In the genomic region with DNA sequence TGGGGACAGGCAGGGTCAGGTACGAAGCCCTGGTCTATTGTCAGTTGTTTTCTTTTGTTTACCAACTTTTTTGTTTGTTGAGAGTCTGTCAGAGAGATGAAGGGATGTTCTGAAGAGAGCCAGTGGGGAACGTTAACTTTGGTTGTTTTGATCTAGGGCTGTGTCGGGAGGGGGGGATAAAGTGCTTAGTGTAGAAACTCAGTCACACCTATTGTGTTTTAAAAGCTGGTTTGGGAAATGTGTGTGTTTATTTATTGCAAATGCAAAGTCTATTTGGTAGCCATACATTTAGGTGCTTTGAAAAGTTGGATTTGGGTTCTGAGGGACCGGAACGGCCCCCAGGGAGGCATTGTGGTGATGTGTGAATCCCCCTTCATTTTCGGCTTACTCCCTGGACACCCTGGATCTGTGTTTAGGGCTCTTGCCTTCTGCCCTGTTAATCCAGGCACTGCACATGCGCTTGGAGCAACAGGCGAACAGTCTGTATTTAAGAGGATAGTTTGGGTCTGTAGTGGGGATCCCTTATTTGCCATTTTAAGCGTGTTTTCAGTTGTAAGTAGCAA, we compare ENCODE assay signal across 12 mouse cellular contexts.
DNase-seq lines count a peak whose midpoint lies in the region; ATAC-seq lines count a peak whose summit lies in the region.
"Had no signal": no experiment of that assay in that cellular context is flagged by ENCODE, and none has a peak within 500 bp of the region (broad histone marks: within the 10 kb centered on the region; RNA-seq: fewer than 3 reads in every experiment).

No protein-coding gene starts in this region.

- H3K4me2 ChIP-seq in neural tube, embryonic 11.5 days (ENCODE audit: low read depth), result peak overlapping the region; percentile 14
- H3K4me2 ChIP-seq in limb, embryonic 13.5 days (replicated peaks), result no peak overlapping the region

- peaks cover 5% of the 10 kb centered on the region; the same call in 1 of the 2 replicates for H3K27me3 ChIP-seq in neural tube, embryonic 11.5 days (ENCODE audit: control insufficient read depth, insufficient read depth, low read length)
- H3K27me3 ChIP-seq in limb, embryonic 13.5 days, result peaks cover 45% of the 10 kb centered on the region

- no peak overlapping the region for H3K27ac ChIP-seq in neural tube, embryonic 11.5 days (ENCODE audit: low read depth, low read length)
- no peak overlapping the region for H3K27ac ChIP-seq in limb, embryonic 13.5 days
- H3K27ac ChIP-seq: macrophage had no signal

- peak overlapping the region; percentile 30; the same call in 1 of the 2 replicates for H3K9ac ChIP-seq in neural tube, embryonic 11.5 days (ENCODE audit: low read length)
- H3K9ac ChIP-seq in limb, embryonic 13.5 days, result peak overlapping the region; percentile 25; the same call in 1 of the 2 replicates

- peak; percentile 29; the same call in 1 of the 2 replicates for ATAC-seq in neural tube, embryonic 11.5 days (ENCODE audit: insufficient read depth, low FRiP score, low TSS enrichment)
- ATAC-seq in limb, embryonic 13.5 days (ENCODE audit: low FRiP score, low read depth), result no peak
- ATAC-seq in frontal cortex, adult (ENCODE audit: low TSS enrichment), result no peak

- no peaks in the 10 kb centered on the region for H3K9me3 ChIP-seq in neural tube, embryonic 11.5 days (ENCODE audit: control insufficient read depth, low read length)
- H3K9me3 ChIP-seq in limb, embryonic 13.5 days, result no peaks in the 10 kb centered on the region

- no peaks in the 10 kb centered on the region for H3K36me3 ChIP-seq in neural tube, embryonic 11.5 days (ENCODE audit: control insufficient read depth, insufficient read depth, low read length)
- no peaks in the 10 kb centered on the region for H3K36me3 ChIP-seq in limb, embryonic 13.5 days

- no peak overlapping the region for H3K4me3 ChIP-seq in neural tube, embryonic 11.5 days (ENCODE audit: low read depth, low read length)
- H3K4me3 ChIP-seq in limb, embryonic 13.5 days, result no peak overlapping the region
- H3K4me3 ChIP-seq: erythroblast, embryonic 14.5 days had no signal

- peak; percentile 48 for DNase-seq in embryo, embryonic 10 days (ENCODE audit: low spot score)
- DNase-seq in embryo, embryonic 11 days, result no peak
- peak; percentile 37 for DNase-seq in neural tube, embryonic 11.5 days (ENCODE audit: low spot score)
- no peak for DNase-seq in neural tube, embryonic 10.5 days (ENCODE audit: extremely low spot score, low spot score)
- no peak for DNase-seq in lung, postnatal 10 days
- DNase-seq in ovary, adult 18-20 months (ENCODE audit: low spot score), result no peak
- DNase-seq: adrenal gland, postnatal 25 days; gastrocnemius, postnatal 10 days had no signal

- 0 out of 2 replicates have a peak, but pooled peaks cover 2% of the 10 kb centered on the region for H3K4me1 ChIP-seq in neural tube, embryonic 11.5 days (ENCODE audit: control insufficient read depth, insufficient read depth, low read length)
- H3K4me1 ChIP-seq in limb, embryonic 13.5 days, result 0 out of 2 replicates have a peak, but pooled peaks cover 4% of the 10 kb centered on the region

- 22% methylated on average over 9 of the region's 9 CpGs for WGBS in neural tube, embryonic 11.5 days
- 36% methylated on average over 9 of the region's 9 CpGs for WGBS in limb, embryonic 13.5 days

Comparison
In these comparisons a context has a peak if more than half of its experiments do, and no peak if none do; other contexts are left out.
1. DNase-seq: peak in embryo, embryonic 10 days (single experiment) and neural tube, embryonic 11.5 days (single experiment); none in embryo, embryonic 11 days (single experiment), neural tube, embryonic 10.5 days (single experiment), lung, postnatal 10 days (single experiment) and ovary, adult 18-20 months (single experiment).